Mouse (Mus musculus): ENCODE data around the gene CN725425.

Gene CN725425

GRCm38 (mm10) chr15:91203521-91203920 is 4.2 kb downstream of the CN725425 start:
- in situ Hi-C loops (cut with MboI; ENCODE audit: unreplicated experiment in 2 of 2), result no loop called here

- in situ Hi-C loops (cut with MboI; ENCODE audit: unreplicated experiment in 2 of 2), result no loop called here
Measured at GRCm38 (mm10) chr15:91206518-91206917, 7.2 kb downstream of the CN725425 start.

- in situ Hi-C loops (cut with MboI; ENCODE audit: unreplicated experiment in 2 of 2), result no loop called here
Measured at GRCm38 (mm10) chr15:91237294-91237693, 38.0 kb downstream of the CN725425 start.

- in situ Hi-C loops (cut with MboI; ENCODE audit: unreplicated experiment in 2 of 2), result no loop called here
Measured at GRCm38 (mm10) chr15:91240683-91241335, 41.5 kb downstream of the CN725425 start.

- in situ Hi-C loops (cut with MboI; ENCODE audit: unreplicated experiment in 2 of 2), result no loop called here
Measured at GRCm38 (mm10) chr15:91250815-91251214, 51.5 kb downstream of the CN725425 start.

GRCm38 (mm10) chr15:91251544-91252408 is 52.5 kb downstream of the CN725425 start:
- in situ Hi-C loops (cut with MboI; ENCODE audit: unreplicated experiment in 2 of 2), result no loop called here

- in situ Hi-C loops (cut with MboI; ENCODE audit: unreplicated experiment in 2 of 2), result no loop called here
Measured at GRCm38 (mm10) chr15:91252956-91253355, 53.7 kb downstream of the CN725425 start.

GRCm38 (mm10) chr15:91255308-91255707 is 56.0 kb downstream of the CN725425 start:
- in situ Hi-C loops (cut with MboI; ENCODE audit: unreplicated experiment in 2 of 2), result no loop called here

- in situ Hi-C loops (cut with MboI; ENCODE audit: unreplicated experiment in 2 of 2), result no loop called here
Measured at GRCm38 (mm10) chr15:91257140-91257539, 57.8 kb downstream of the CN725425 start.

GRCm38 (mm10) chr15:91260578-91260977 is 61.3 kb downstream of the CN725425 start:
- in situ Hi-C loops (cut with MboI; ENCODE audit: unreplicated experiment in 2 of 2), result no loop called here

GRCm38 (mm10) chr15:91263926-91264325 is 64.6 kb downstream of the CN725425 start:
- in situ Hi-C loops (cut with MboI; ENCODE audit: unreplicated experiment in 2 of 2), result no loop called here

GRCm38 (mm10) chr15:91268532-91268931 is 69.2 kb downstream of the CN725425 start:
- in situ Hi-C loops (cut with MboI; ENCODE audit: unreplicated experiment in 2 of 2), result no loop called here

GRCm38 (mm10) chr15:91275961-91276360 is 76.7 kb downstream of the CN725425 start:
- in situ Hi-C loops (cut with MboI; ENCODE audit: unreplicated experiment in 2 of 2), result no loop called here

GRCm38 (mm10) chr15:91279571-91279970 is 80.3 kb downstream of the CN725425 start:
- in situ Hi-C loops (cut with MboI; ENCODE audit: unreplicated experiment in 2 of 2), result no loop called here

- in situ Hi-C loops (cut with MboI; ENCODE audit: unreplicated experiment in 2 of 2), result no loop called here
Measured at GRCm38 (mm10) chr15:91281521-91281920, 82.2 kb downstream of the CN725425 start.

GRCm38 (mm10) chr15:91282822-91283221 is 83.5 kb downstream of the CN725425 start:
- in situ Hi-C loops (cut with MboI; ENCODE audit: unreplicated experiment in 2 of 2), result no loop called here

GRCm38 (mm10) chr15:91283418-91283817 is 84.1 kb downstream of the CN725425 start:
- in situ Hi-C loops (cut with MboI; ENCODE audit: unreplicated experiment in 2 of 2), result no loop called here

- in situ Hi-C loops (cut with MboI; ENCODE audit: unreplicated experiment in 2 of 2), result no loop called here
Measured at GRCm38 (mm10) chr15:91299319-91299835, 100.1 kb downstream of the CN725425 start.

GRCm38 (mm10) chr15:91301366-91301765 is 102.1 kb downstream of the CN725425 start:
- in situ Hi-C loops (cut with MboI; ENCODE audit: unreplicated experiment in 2 of 2), result loop anchor here (5.0 to 10.0 kb wide), 7 partner anchors 173 to 1679 kb away; no protein-coding TSS in a partner anchor

GRCm38 (mm10) chr15:91304296-91304852 is 105.1 kb downstream of the CN725425 start:
- in situ Hi-C loops (cut with MboI; ENCODE audit: unreplicated experiment in 2 of 2), result loop anchor here (5.0 to 10.0 kb wide), 7 partner anchors 170 to 1682 kb away; no protein-coding TSS in a partner anchor

All from v-Abl transformed pro-B cells (cell line).